Mouse (Mus musculus) liver, embryonic 16.5 days (tissue): ENCODE results near the gene Cisd2. TPM values are rescaled to one million over a fixed set of nuclear protein-coding genes. Genes with fewer than 3 reads are reported as not detected.

Source experiments
- ATAC-seq: fragments of 200-750 bp; cut with Nextera tagmentation; 2 replicates; pipeline ENCODE4 v1.8.0; 2017; ENCODE audit warnings: low read depth, mild to moderate bottlenecking, moderate number of reproducible peaks, moderate library complexity
- H3K27ac ChIP-seq: fragments of 300-500 bp; sonication (generic); 2 replicates; pipeline ENCODE4 v1.5.1; 2014; ENCODE audit warnings: mild to moderate bottlenecking, low read length
- H3K27me3 ChIP-seq: fragments of 300-500 bp; sonication (generic); 2 replicates; pipeline ENCODE4 v1.6.1; 2014; ENCODE audit warnings: low read depth, low read length, mixed read lengths; ENCODE audit not compliant: control insufficient read depth, insufficient read depth
- H3K36me3 ChIP-seq: fragments of 300-500 bp; sonication (generic); 2 replicates; pipeline ENCODE4 v1.6.1; 2014; ENCODE audit warnings: mild to moderate bottlenecking; ENCODE audit not compliant: control insufficient read depth, insufficient read depth
- H3K4me1 ChIP-seq: fragments of 300-500 bp; sonication (generic); 2 replicates; pipeline ENCODE4 v1.6.1; 2014; ENCODE audit warnings: low read depth, low read length, mixed read lengths; ENCODE audit not compliant: control insufficient read depth
- H3K4me2 ChIP-seq: fragments of 300-500 bp; sonication (generic); 2 replicates; pipeline ENCODE4 v1.6.1; 2014; ENCODE audit warnings: low read depth, low read length, mixed read lengths
- H3K4me3 ChIP-seq: fragments of 300-500 bp; sonication (generic); 2 replicates; pipeline ENCODE4 v1.5.1; 2014; ENCODE audit warnings: low read depth, mild to moderate bottlenecking, low read length
- H3K9ac ChIP-seq: fragments of 300-500 bp; sonication (generic); 2 replicates; pipeline ENCODE4 v1.6.1; 2014; ENCODE audit warnings: low read depth, low read length
- H3K9me3 ChIP-seq: fragments of 300-500 bp; sonication (generic); replicated peaks from 2 replicates; pipeline ENCODE4 v1.6.1; 2016; ENCODE audit warnings: low read length; ENCODE audit not compliant: control insufficient read depth
- WGBS: fragments of 180-500 bp; shearing (Covaris S2); extraction: QIAGEN DNeasy Blood & Tissue Kit; methylation state at CpG from one replicate; pipeline ENCODE4 v1.1.7; 2014; ENCODE audit not compliant: insufficient replicate concordance; 5-methylcytosine and 5-hydroxymethylcytosine counted together
- polyA plus RNA-seq: library from polyadenylated mRNA; unstranded; fragments of >200 nt; fragmentation: Nextera tagmentation; extraction: Ambion mirVana; gene quantifications from 2 replicates; pipeline ENCODE4 v1.2.1, GENCODE M21; 2015

The Cisd2 gene
- polyA plus RNA-seq, 1 experiment from 2014 or later, result 25.6 TPM

- peak overlapping the region; percentile 100 for H3K27ac ChIP-seq
- peak overlapping the region; percentile 95 for H3K4me3 ChIP-seq
- no peaks in the 10 kb centered on the region for H3K27me3 ChIP-seq
- WGBS, result 1% methylated on average over 15 of the region's 15 CpGs
- H3K9me3 ChIP-seq, result no peaks in the 10 kb centered on the region
- ATAC-seq, result no peak
- H3K4me2 ChIP-seq, result peak overlapping the region; percentile 58
- H3K36me3 ChIP-seq, result no peaks in the 10 kb centered on the region; the same call in 1 of the 2 replicates
- peaks cover 14% of the 10 kb centered on the region for H3K4me1 ChIP-seq
- H3K9ac ChIP-seq, result peak overlapping the region; percentile 99
These were observed 15.9 kb upstream of the Cisd2 start for GRCm38 (mm10) chr3:135439651-135440050.

- Histone ChIP-seq H3K36me3 (no peaks in the 10 kb centered on the region; the same call in 1 of the 2 replicates), H3K9ac (peak overlapping the region; percentile 99), H3K9me3 (no peaks in the 10 kb centered on the region), H3K4me1 (peaks cover 14% of the 10 kb centered on the region), H3K4me3 (peak overlapping the region; percentile 95), H3K27me3 (no peaks in the 10 kb centered on the region), H3K4me2 (peak overlapping the region; percentile 58), H3K27ac (peak overlapping the region; percentile 100)
- WGBS, result under 1% methylated on average over 58 of the region's 76 CpGs
- peak; percentile 63 for ATAC-seq
These were observed 15.3 kb upstream of the Cisd2 start for GRCm38 (mm10) chr3:135438913-135439531.

- peak overlapping the region; percentile 99 for H3K9ac ChIP-seq
- peak overlapping the region; percentile 58 for H3K4me2 ChIP-seq
- peak overlapping the region; percentile 100 for H3K27ac ChIP-seq
- peak; percentile 60 for ATAC-seq
- H3K4me3 ChIP-seq, result peak overlapping the region; percentile 95
- H3K4me1 ChIP-seq, result peaks cover 14% of the 10 kb centered on the region
- H3K9me3 ChIP-seq, result no peaks in the 10 kb centered on the region
- under 1% methylated on average over 31 of the region's 50 CpGs for WGBS
- H3K36me3 ChIP-seq, result no peaks in the 10 kb centered on the region; the same call in 1 of the 2 replicates
- H3K27me3 ChIP-seq, result no peaks in the 10 kb centered on the region
These were observed 14.8 kb upstream of the Cisd2 start for GRCm38 (mm10) chr3:135438531-135438912.

GRCm38 (mm10) chr3:135437758-135438495 lies 14.2 kb upstream of the Cisd2 start, which contains the start of gene Ube2d3:
TSS of gene Ube2d3 (plus strand) at chr3:135438149.
- Histone ChIP-seq H3K9ac (peak within 1 kb of the TSS; percentile 99), H3K4me3 (peak within 1 kb of the TSS; percentile 95), H3K9me3 (no peaks in the 10 kb centered on the region), H3K4me2 (peak within 1 kb of the TSS; percentile 76), H3K27ac (peak within 1 kb of the TSS; percentile 100), H3K36me3 (no peaks in the 10 kb centered on the region; the same call in 1 of the 2 replicates), H3K4me1 (peaks cover 9% of the 10 kb centered on the region), H3K27me3 (no peaks in the 10 kb centered on the region)
- WGBS, result under 1% methylated on average over 56 of the region's 56 CpGs
- ATAC-seq, result peak; percentile 76

GRCm38 (mm10) chr3:135436901-135437616 lies 13.3 kb upstream of the Cisd2 start:
- 61% methylated on average over 14 of the region's 14 CpGs for WGBS
- peak overlapping the region; percentile 76 for H3K4me2 ChIP-seq
- no peak for ATAC-seq
- peak overlapping the region; percentile 70 for H3K9ac ChIP-seq
- H3K27ac ChIP-seq, result peak overlapping the region; percentile 63; the same call in 1 of the 2 replicates
- H3K9me3 ChIP-seq, result no peaks in the 10 kb centered on the region
- H3K27me3 ChIP-seq, result no peaks in the 10 kb centered on the region
- H3K36me3 ChIP-seq, result no peaks in the 10 kb centered on the region; the same call in 1 of the 2 replicates
- H3K4me3 ChIP-seq, result peak overlapping the region; percentile 95
- peaks cover 9% of the 10 kb centered on the region for H3K4me1 ChIP-seq

GRCm38 (mm10) chr3:135422856-135423607 lies 693 bp downstream of the Cisd2 start:
- Histone ChIP-seq H3K4me2 (peak overlapping the region; percentile 94), H3K27me3 (no peaks in the 10 kb centered on the region), H3K9ac (peak overlapping the region; percentile 91), H3K36me3 (no peaks in the 10 kb centered on the region), H3K27ac (peak overlapping the region; percentile 91), H3K9me3 (no peaks in the 10 kb centered on the region), H3K4me1 (peaks cover 9% of the 10 kb centered on the region), H3K4me3 (peak overlapping the region; percentile 92)
- peak; percentile 96 for ATAC-seq
- WGBS, result under 1% methylated on average over 80 of the region's 103 CpGs

- Histone ChIP-seq H3K9me3 (no peaks in the 10 kb centered on the region), H3K4me2 (peak overlapping the region; percentile 94), H3K9ac (peak overlapping the region; percentile 91), H3K4me3 (peak overlapping the region; percentile 92), H3K27ac (peak overlapping the region; percentile 91), H3K4me1 (peaks cover 9% of the 10 kb centered on the region), H3K27me3 (no peaks in the 10 kb centered on the region), H3K36me3 (no peaks in the 10 kb centered on the region)
- 10% methylated on average over 8 of the region's 8 CpGs for WGBS
- no peak for ATAC-seq
These were observed 1.4 kb downstream of the Cisd2 start for GRCm38 (mm10) chr3:135422232-135422855.

- Histone ChIP-seq H3K4me3 (no peak overlapping the region), H3K9me3 (no peaks in the 10 kb centered on the region), H3K9ac (no peak overlapping the region), H3K36me3 (no peaks in the 10 kb centered on the region), H3K4me1 (peaks cover 9% of the 10 kb centered on the region), H3K27ac (no peak overlapping the region; the same call in 1 of the 2 replicates), H3K4me2 (no peak overlapping the region), H3K27me3 (no peaks in the 10 kb centered on the region)
- no peak for ATAC-seq
These were observed 2.5 kb downstream of the Cisd2 start for GRCm38 (mm10) chr3:135421310-135421594.
